Mouse (Mus musculus): ENCODE results near the gene Adcy10.

- TF ChIP-seq CTCF (IDR thresholded peaks at IDR 0.05; ENCODE audit: borderline replicate concordance, extremely low read depth, insufficient read depth, insufficient read length) (no peak), POLR2A (IDR thresholded peaks at IDR 0.05; ENCODE audit: borderline replicate concordance, extremely low read depth, insufficient read depth, insufficient read length, poor library complexity, severe bottlenecking) (no peak)
Measured at GRCm38 (mm10) chr1:165489197-165489596, 4.2 kb downstream of the Adcy10 start.
